Mouse (Mus musculus) adrenal gland, postnatal 25 days (tissue): ENCODE data around the gene Styk1. TPM values are rescaled to one million over a fixed set of nuclear protein-coding genes. Genes with fewer than 3 reads are reported as not detected.

Experiments used
- DNase-seq: peaks from one replicate; pipeline ENCODE4 v3.0.0; 2021; ENCODE audit warnings: mixed read lengths
- total RNA-seq: library from RNA; stranded (reverse); gene quantifications from 2 replicates; pipeline ENCODE4 v1.2.3, GENCODE M21; 2021

Styk1 gene
- total RNA-seq, 1 experiment from 2014 or later: 0.73 TPM

- DNase-seq: peak; percentile 15
Measured at GRCm38 (mm10) chr6:131369866-131370616, 16.6 kb upstream of the Styk1 start.

- DNase-seq: no peak
Measured at GRCm38 (mm10) chr6:131367101-131367500, 13.7 kb upstream of the Styk1 start.

- DNase-seq: no peak
Measured at GRCm38 (mm10) chr6:131364353-131364752, 11.0 kb upstream of the Styk1 start.

- no peak for DNase-seq
Measured at GRCm38 (mm10) chr6:131362987-131363765, 9.8 kb upstream of the Styk1 start.

GRCm38 (mm10) chr6:131360693-131361092, 7.3 kb upstream of the Styk1 start:
- no peak for DNase-seq

- DNase-seq: no peak
Measured at GRCm38 (mm10) chr6:131359543-131359942, 6.1 kb upstream of the Styk1 start.

- no peak for DNase-seq
Measured at GRCm38 (mm10) chr6:131354913-131355312, 1.5 kb upstream of the Styk1 start.

GRCm38 (mm10) chr6:131347026-131347425, 6.4 kb downstream of the Styk1 start:
- no peak for DNase-seq

- DNase-seq: no peak
Measured at GRCm38 (mm10) chr6:131344346-131344745, 9.1 kb downstream of the Styk1 start.

- no peak for DNase-seq
Measured at GRCm38 (mm10) chr6:131340082-131340481, 13.3 kb downstream of the Styk1 start.

- DNase-seq: no peak
Measured at GRCm38 (mm10) chr6:131339309-131339708, 14.1 kb downstream of the Styk1 start.

- no peak for DNase-seq
Measured at GRCm38 (mm10) chr6:131338787-131339186, 14.6 kb downstream of the Styk1 start.

- DNase-seq: no peak
Measured at GRCm38 (mm10) chr6:131327076-131327475, 26.3 kb downstream of the Styk1 start.

GRCm38 (mm10) chr6:131321854-131322639, 31.4 kb downstream of the Styk1 start:
- no peak for DNase-seq

- no peak for DNase-seq
Measured at GRCm38 (mm10) chr6:131316155-131317101, 37.0 kb downstream of the Styk1 start.

GRCm38 (mm10) chr6:131308031-131308430, 45.4 kb downstream of the Styk1 start:
- DNase-seq: no peak

- no peak for DNase-seq
Measured at GRCm38 (mm10) chr6:131304776-131305175, 48.6 kb downstream of the Styk1 start.

GRCm38 (mm10) chr6:131298531-131298930, 54.9 kb downstream of the Styk1 start:
- DNase-seq: no peak

- no peak for DNase-seq
Measured at GRCm38 (mm10) chr6:131294435-131295112, 58.8 kb downstream of the Styk1 start.

GRCm38 (mm10) chr6:131293916-131294315, 59.5 kb downstream of the Styk1 start:
- DNase-seq: no peak
